24 mouse cellular contexts compared by ENCODE assay signal in genomic region chr7:99170519-99170918, GRCm38 (mm10). TPM values are rescaled to one million over a fixed set of nuclear protein-coding genes. Genes with fewer than 3 reads are reported as not detected.
DNase-seq lines count a peak whose midpoint lies in the region; ATAC-seq and TF ChIP-seq lines count a peak whose summit lies in the region.
"Had no signal": no experiment of that assay in that cellular context is flagged by ENCODE, and none has a peak within 500 bp of the region (broad histone marks: within the 10 kb centered on the region; RNA-seq: fewer than 3 reads in every experiment).

No protein-coding gene starts in this region.

- peak; percentile 2 for DNase-seq in kidney, postnatal 10 days
- DNase-seq in kidney, adult 11 months: no peak
- DNase-seq in liver, embryonic 11.5 days (ENCODE audit: low spot score): no peak
- DNase-seq in frontal cortex, postnatal 14 days (ENCODE audit: low spot score in 2 of 2): no peak
- DNase-seq: adrenal gland, adult 2 months; adrenal gland, postnatal 14 days; cerebellum, adult 11 months; cerebellum, adult 2 months; cerebellum, adult 9-11 months; cerebellum, postnatal 25 days; forebrain, postnatal 0 days; gastrocnemius, postnatal 25 days; heart, postnatal 14 days; heart, postnatal 4 days had no signal

- ATAC-seq in intestine, postnatal 0 days: no peak
- ATAC-seq in intestine, embryonic 16.5 days: no peak
- no peak for ATAC-seq in liver, embryonic 16.5 days (ENCODE audit: low read depth)
- ATAC-seq in liver, embryonic 11.5 days (replicated peaks; ENCODE audit: low FRiP score): no peak
- ATAC-seq: CD4-positive, CD25-positive, alpha-beta regulatory T cell, adult 4 months; forebrain, embryonic 14.5 days; forebrain, postnatal 0 days; hindbrain, postnatal 0 days had no signal

- WGBS in intestine, postnatal 0 days: 72% methylated on average over 6 of the region's 6 CpGs
- WGBS in intestine, embryonic 16.5 days: 84% methylated on average over 6 of the region's 6 CpGs
- WGBS in liver, embryonic 16.5 days (ENCODE audit: insufficient replicate concordance): 72% methylated on average over 6 of the region's 6 CpGs
- 83% methylated on average over 6 of the region's 6 CpGs for WGBS in liver, embryonic 11.5 days

- peaks cover 22% of the 10 kb centered on the region; the same call in 1 of the 2 replicates for H3K4me1 ChIP-seq in intestine, postnatal 0 days (replicated peaks; ENCODE audit: control insufficient read depth, insufficient read depth, low read length)
- H3K4me1 ChIP-seq in intestine, embryonic 16.5 days (ENCODE audit: control insufficient read depth, insufficient read depth, low read length): peaks cover 59% of the 10 kb centered on the region
- H3K4me1 ChIP-seq in liver, embryonic 16.5 days (ENCODE audit: control insufficient read depth, low read depth, low read length): peaks cover 33% of the 10 kb centered on the region
- peaks cover 2% of the 10 kb centered on the region for H3K4me1 ChIP-seq in liver, embryonic 11.5 days (replicated peaks; ENCODE audit: control insufficient read depth, insufficient read depth, low read length)
- H3K4me1 ChIP-seq: embryonic facial prominence, embryonic 12.5 days had no signal

- H3K36me3 ChIP-seq in intestine, postnatal 0 days (ENCODE audit: control insufficient read depth, insufficient read depth): peaks cover 41% of the 10 kb centered on the region; the same call in 1 of the 2 replicates
- H3K36me3 ChIP-seq in intestine, embryonic 16.5 days (ENCODE audit: control insufficient read depth, insufficient read depth, low read length): no peaks in the 10 kb centered on the region; the same call in 1 of the 2 replicates
- no peaks in the 10 kb centered on the region; the same call in 1 of the 2 replicates for H3K36me3 ChIP-seq in liver, embryonic 16.5 days (ENCODE audit: control insufficient read depth, insufficient read depth)
- H3K36me3 ChIP-seq in liver, embryonic 11.5 days (ENCODE audit: control insufficient read depth, insufficient read depth, low read length): no peaks in the 10 kb centered on the region; the same call in 1 of the 2 replicates
- H3K36me3 ChIP-seq: embryonic facial prominence, embryonic 12.5 days; embryonic facial prominence, embryonic 15.5 days; heart, embryonic 13.5 days had no signal

- no peak for TF ChIP-seq CTCF in intestine, postnatal 0 days (IDR thresholded peaks at IDR 0.05; ENCODE audit: low read depth)

- H3K27me3 ChIP-seq in intestine, postnatal 0 days (replicated peaks; ENCODE audit: control insufficient read depth, insufficient read depth, low read length): no peaks in the 10 kb centered on the region
- no peaks in the 10 kb centered on the region for H3K27me3 ChIP-seq in intestine, embryonic 16.5 days (replicated peaks; ENCODE audit: control insufficient read depth, insufficient read depth, low read length)
- no peaks in the 10 kb centered on the region for H3K27me3 ChIP-seq in liver, embryonic 16.5 days (ENCODE audit: control insufficient read depth, insufficient read depth, low read depth, low read length)
- no peaks in the 10 kb centered on the region for H3K27me3 ChIP-seq in liver, embryonic 11.5 days (replicated peaks; ENCODE audit: control insufficient read depth, insufficient read depth, low read length)
- H3K27me3 ChIP-seq: embryonic facial prominence, embryonic 12.5 days; embryonic facial prominence, embryonic 15.5 days had no signal

- no peak overlapping the region for H3K4me3 ChIP-seq in intestine, postnatal 0 days (ENCODE audit: low read depth, low read length)
- H3K4me3 ChIP-seq in intestine, embryonic 16.5 days (ENCODE audit: low read length): no peak overlapping the region
- no peak overlapping the region for H3K4me3 ChIP-seq in liver, embryonic 16.5 days (ENCODE audit: low read depth, low read length)
- no peak overlapping the region for H3K4me3 ChIP-seq in liver, embryonic 11.5 days (ENCODE audit: low read depth, low read length)
- H3K4me3 ChIP-seq: embryonic facial prominence, embryonic 12.5 days; embryonic facial prominence, embryonic 15.5 days; heart, embryonic 13.5 days had no signal

- peak overlapping the region; percentile 55 for H3K27ac ChIP-seq in intestine, postnatal 0 days (ENCODE audit: low read depth, low read length)
- H3K27ac ChIP-seq in intestine, embryonic 16.5 days (ENCODE audit: low read length): no peak overlapping the region
- H3K27ac ChIP-seq in liver, embryonic 16.5 days (ENCODE audit: low read length): peak overlapping the region; percentile 72
- H3K27ac ChIP-seq in liver, embryonic 11.5 days (ENCODE audit: low read depth, low read length): no peak overlapping the region
- H3K27ac ChIP-seq: embryonic facial prominence, embryonic 12.5 days; embryonic facial prominence, embryonic 15.5 days; heart, embryonic 13.5 days; hindbrain, embryonic 14.5 days; hindbrain, postnatal 0 days had no signal

- no peak overlapping the region for H3K4me2 ChIP-seq in intestine, postnatal 0 days (replicated peaks; ENCODE audit: low read depth)
- no peak overlapping the region for H3K4me2 ChIP-seq in intestine, embryonic 16.5 days (ENCODE audit: low read depth, low read length)
- H3K4me2 ChIP-seq in liver, embryonic 16.5 days (ENCODE audit: low read depth, low read length): no peak overlapping the region
- H3K4me2 ChIP-seq in liver, embryonic 11.5 days: no peak overlapping the region
- H3K4me2 ChIP-seq: embryonic facial prominence, embryonic 12.5 days; embryonic facial prominence, embryonic 15.5 days; heart, embryonic 13.5 days; hindbrain, embryonic 14.5 days had no signal

- H3K9ac ChIP-seq in intestine, postnatal 0 days (ENCODE audit: low read depth, low read length): no peak overlapping the region
- no peak overlapping the region for H3K9ac ChIP-seq in intestine, embryonic 16.5 days (ENCODE audit: low read depth, low read length)
- H3K9ac ChIP-seq in liver, embryonic 16.5 days (ENCODE audit: low read depth, low read length): no peak overlapping the region
- no peak overlapping the region for H3K9ac ChIP-seq in liver, embryonic 11.5 days (ENCODE audit: low read depth, low read length)
- H3K9ac ChIP-seq: embryonic facial prominence, embryonic 12.5 days; embryonic facial prominence, embryonic 15.5 days; forebrain, postnatal 0 days; heart, embryonic 13.5 days; hindbrain, embryonic 14.5 days had no signal

- no peaks in the 10 kb centered on the region for H3K9me3 ChIP-seq in intestine, postnatal 0 days (ENCODE audit: control insufficient read depth)
- no peaks in the 10 kb centered on the region for H3K9me3 ChIP-seq in intestine, embryonic 16.5 days (ENCODE audit: control insufficient read depth, low read length)
- no peaks in the 10 kb centered on the region for H3K9me3 ChIP-seq in liver, embryonic 16.5 days (replicated peaks; ENCODE audit: control insufficient read depth, low read length)
- no peaks in the 10 kb centered on the region for H3K9me3 ChIP-seq in liver, embryonic 11.5 days (ENCODE audit: control insufficient read depth, low read length)
- H3K9me3 ChIP-seq: embryonic facial prominence, embryonic 12.5 days; embryonic facial prominence, embryonic 15.5 days; heart, embryonic 13.5 days had no signal

RNA-seq across cellular contexts. Expression of gene Dgat2, which starts 12.0 kb away (rescaled TPM):
- 1,614 and 1,691 TPM in 2 replicates for polyA plus RNA-seq in intestine, postnatal 0 days (2015; fragmentation: Nextera tagmentation; extraction: Ambion mirVana)
- polyA plus RNA-seq in intestine, embryonic 16.5 days (2015; fragmentation: Nextera tagmentation; extraction: Ambion mirVana): 325 and 488 TPM in 2 replicates
- polyA plus RNA-seq in liver, embryonic 16.5 days (2015; fragmentation: Nextera tagmentation; extraction: Ambion mirVana): 168 and 194 TPM in 2 replicates
- polyA plus RNA-seq in liver, embryonic 11.5 days (2014; fragmentation: Nextera tagmentation; extraction: Ambion mirVana): 59.9 and 60.1 TPM in 2 replicates

RNA-seq across cellular contexts. Expression of gene Uvrag, which starts 29.6 kb away (rescaled TPM):
- polyA plus RNA-seq in intestine, postnatal 0 days (2015; fragmentation: Nextera tagmentation; extraction: Ambion mirVana): 12.0 and 17.4 TPM in 2 replicates
- polyA plus RNA-seq in intestine, embryonic 16.5 days (2015; fragmentation: Nextera tagmentation; extraction: Ambion mirVana): 17.4 and 18.3 TPM in 2 replicates
- polyA plus RNA-seq in liver, embryonic 16.5 days (2015; fragmentation: Nextera tagmentation; extraction: Ambion mirVana): 7.6 and 8.2 TPM in 2 replicates
- polyA plus RNA-seq in liver, embryonic 11.5 days (2014; fragmentation: Nextera tagmentation; extraction: Ambion mirVana): 14.5 and 16.2 TPM in 2 replicates

Comparison
In these comparisons a context has a peak if more than half of its experiments do, and no peak if none do; other contexts are left out.
1. H3K27ac ChIP-seq: peak in intestine, postnatal 0 days (single experiment) and liver, embryonic 16.5 days (single experiment); none in intestine, embryonic 16.5 days (single experiment) and liver, embryonic 11.5 days (single experiment).